Mouse (Mus musculus): ENCODE data around the gene Slc39a11. TPM values are rescaled to one million over a fixed set of nuclear protein-coding genes. Genes with fewer than 3 reads are reported as not detected.

Slc39a11 gene
- polyA plus RNA-seq, 2 experiments from 2014 or later = 12.5 to 17.1 TPM

DNA sequence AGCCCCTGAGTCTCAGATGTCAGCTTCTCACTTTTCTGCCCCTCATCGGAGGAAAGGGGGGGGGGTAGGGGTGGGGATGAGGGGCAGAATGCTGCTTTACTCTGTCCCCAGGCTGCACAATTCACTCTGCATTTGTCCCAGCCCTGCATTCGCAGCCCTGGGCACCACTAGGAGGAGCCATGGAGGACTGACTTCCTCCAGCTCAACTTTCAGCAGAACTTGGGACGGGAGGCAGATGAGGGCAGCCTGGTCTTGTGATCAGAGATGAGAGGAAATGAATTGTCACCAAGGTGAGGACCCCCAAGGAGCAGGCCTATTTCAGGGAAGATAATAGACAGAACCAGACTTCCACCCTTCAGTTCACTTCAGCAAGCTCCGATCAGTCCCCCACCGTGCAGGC lies 311.3 kb downstream of the Slc39a11 start:
- peak; percentile 11 for ATAC-seq

DNA sequence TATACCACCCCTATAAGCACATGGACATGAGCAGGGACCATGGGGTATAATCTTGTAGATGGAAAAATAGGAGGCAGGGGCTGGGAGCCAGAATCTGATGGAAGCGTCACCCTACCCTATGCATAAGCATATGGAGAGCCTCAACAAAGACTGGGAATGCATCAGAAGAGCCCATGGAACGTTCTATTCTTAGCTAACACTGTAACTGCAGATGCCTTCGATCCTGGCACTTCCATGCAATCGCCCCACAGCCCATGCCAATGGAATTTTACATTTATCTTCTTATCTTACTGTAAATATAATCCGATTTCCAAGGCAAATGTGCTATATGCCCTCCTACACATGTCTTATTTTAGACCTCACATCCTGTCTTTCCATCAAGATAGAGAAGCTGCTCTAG lies 314.2 kb downstream of the Slc39a11 start:
- ATAC-seq = no peak

DNA sequence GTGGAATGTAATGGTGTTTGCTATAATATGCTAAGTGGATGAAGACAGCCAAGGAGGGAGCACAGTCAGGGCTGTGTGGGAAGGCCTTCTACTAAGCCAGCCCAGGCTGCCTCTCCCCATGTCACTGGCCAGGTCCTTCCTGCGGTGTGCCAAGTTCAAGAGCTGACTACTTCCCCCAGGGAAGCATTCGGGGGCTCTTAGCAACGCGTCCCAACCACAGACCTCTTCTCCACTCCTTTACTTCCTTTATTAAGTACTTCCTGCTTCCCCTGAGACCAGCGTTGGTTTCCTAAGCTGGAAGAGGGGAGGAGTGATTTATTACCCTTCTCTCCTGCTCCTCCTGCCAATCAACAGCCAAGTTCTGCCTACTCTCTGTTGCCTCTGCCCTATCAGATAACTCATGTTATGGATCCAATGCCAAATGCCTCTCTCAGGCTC lies 315.4 kb downstream of the Slc39a11 start:
- no peak for ATAC-seq

GRCm38 (mm10) chr11:113333535-113333934 lies 316.3 kb downstream of the Slc39a11 start:
- ATAC-seq = no peak

DNA sequence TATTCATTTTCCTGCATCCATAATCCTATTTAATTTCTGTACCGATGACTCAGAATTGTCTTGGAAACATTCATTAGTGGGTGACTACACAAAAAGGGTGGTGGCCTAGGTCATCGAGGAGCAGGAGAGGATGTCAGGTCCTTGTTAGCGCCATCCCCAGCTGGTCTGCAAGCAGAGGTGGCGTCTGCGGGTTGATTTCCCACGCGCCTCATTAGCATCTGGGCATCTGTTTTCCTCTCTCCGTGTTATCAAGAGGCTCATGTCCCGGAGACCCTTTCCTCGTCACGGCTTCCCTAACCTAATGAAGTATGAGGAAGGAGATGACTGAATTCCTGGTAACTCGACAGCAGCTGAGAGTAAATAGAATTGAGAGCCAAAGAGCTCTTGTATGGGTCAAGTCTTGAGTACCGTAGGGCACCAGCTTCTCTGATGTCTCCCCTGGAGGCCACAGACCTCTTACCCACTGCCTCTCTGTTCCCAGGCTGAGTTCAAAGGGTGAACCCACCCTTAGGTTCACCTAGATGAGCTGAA lies 319.8 kb downstream of the Slc39a11 start:
- ATAC-seq = no peak

DNA sequence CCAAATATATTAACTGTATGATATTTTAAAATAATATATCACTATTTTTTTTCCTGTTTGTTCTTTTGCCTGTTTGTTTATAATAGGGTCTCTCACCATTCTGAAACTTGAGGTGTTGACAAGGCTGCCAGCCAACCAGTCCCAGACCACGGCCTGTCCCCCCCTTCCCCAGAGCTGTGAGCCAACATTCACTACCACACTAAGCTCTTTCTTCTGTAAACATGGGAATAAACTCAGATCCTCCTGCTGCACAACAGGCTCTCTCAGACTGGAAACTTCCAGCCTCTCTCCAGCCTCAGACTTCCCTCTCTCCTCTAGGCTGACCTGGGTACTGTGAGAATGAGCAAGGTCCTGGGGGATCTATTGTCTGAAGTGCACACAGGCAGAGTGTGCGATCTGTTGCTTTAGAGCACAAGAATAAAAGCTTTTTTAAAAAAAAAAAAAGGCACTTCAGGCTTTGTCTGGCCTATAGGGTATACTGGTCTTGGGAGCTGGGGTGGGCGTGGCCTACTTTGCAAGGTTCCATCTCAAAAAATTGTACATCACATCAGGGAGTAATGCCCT lies 322.3 kb downstream of the Slc39a11 start:
- ATAC-seq = no peak

- peak; percentile 63 for ATAC-seq
Observed at GRCm38 (mm10) chr11:113326387-113327011, 323.4 kb downstream of the Slc39a11 start.

GRCm38 (mm10) chr11:113321601-113322000 lies 328.3 kb downstream of the Slc39a11 start:
- ATAC-seq = no peak

DNA sequence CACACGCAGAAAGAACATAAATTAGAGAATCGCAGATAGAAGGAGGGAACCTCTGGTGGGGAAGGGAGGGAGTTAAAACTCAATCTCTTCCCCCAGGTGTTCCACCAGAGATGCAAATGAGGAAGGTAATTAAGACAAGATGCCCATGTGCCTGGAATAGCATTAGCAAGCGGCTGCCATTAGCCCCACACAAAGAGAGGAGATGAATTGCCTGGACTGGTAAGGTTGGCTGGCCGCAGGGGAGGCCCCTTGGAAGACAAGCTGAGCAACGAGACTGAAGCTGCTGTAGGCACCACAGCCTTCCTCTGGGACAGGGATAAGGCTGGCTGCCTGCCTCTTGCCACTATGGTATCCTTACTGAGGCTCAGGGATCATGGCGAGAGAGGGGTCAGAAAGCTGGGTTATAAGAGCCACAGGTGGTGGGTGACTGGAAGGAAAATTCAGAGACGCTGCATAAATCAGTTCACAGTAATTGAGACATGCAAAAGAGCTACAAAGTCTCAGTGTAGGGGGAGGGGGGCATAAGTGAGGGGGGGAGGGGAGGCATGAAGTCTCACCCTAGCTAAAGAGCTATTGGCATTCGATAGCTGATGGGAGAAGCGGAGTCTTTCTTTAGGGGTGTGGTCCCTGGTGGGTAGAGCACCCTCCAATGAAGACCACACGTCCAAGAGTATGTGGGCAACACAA lies 340.5 kb downstream of the Slc39a11 start:
- ATAC-seq = no peak

GRCm38 (mm10) chr11:113308256-113308941 lies 341.5 kb downstream of the Slc39a11 start:
- no peak for ATAC-seq

DNA sequence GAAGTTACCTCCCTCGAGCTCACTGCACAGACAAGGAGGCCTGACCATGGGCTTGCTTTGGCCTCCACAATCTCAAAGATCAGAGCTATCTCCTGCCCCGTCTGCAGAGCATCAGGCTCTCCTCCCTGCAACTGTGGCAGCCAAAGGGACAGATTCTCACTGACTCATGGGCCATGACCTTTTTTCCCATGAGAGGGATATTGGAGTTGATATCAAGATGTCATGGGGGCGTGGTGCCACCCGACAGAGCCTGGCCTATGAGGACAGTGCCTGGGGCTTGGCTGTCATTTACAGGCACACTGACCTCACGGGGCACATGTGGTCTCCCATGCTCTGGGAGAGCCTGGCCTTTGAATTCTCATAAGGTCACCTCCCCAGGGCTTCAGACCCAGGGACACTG lies 346.7 kb downstream of the Slc39a11 start:
- ATAC-seq = no peak

DNA sequence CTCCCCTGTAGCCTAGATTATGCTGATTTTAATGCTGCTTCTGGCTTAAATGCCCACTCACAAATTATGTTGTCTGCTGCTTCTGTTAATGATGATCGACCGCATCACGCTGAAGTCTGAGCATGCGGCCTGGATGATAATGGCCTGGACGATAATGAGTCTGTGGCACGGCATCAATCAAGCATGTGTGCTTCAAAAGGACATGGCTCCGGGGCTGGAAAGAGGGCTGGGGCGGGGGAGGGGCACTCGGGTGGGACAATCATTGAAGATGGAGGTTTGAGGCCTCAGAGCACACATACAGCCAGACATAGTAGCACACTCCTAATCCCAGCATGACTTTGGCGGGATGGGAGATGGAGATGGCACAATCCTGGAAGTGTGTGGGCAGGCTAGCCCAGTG lies 350.4 kb downstream of the Slc39a11 start:
- no peak for ATAC-seq

- ATAC-seq = peak; percentile 52
Observed at GRCm38 (mm10) chr11:113297765-113298164, 352.1 kb downstream of the Slc39a11 start.

DNA sequence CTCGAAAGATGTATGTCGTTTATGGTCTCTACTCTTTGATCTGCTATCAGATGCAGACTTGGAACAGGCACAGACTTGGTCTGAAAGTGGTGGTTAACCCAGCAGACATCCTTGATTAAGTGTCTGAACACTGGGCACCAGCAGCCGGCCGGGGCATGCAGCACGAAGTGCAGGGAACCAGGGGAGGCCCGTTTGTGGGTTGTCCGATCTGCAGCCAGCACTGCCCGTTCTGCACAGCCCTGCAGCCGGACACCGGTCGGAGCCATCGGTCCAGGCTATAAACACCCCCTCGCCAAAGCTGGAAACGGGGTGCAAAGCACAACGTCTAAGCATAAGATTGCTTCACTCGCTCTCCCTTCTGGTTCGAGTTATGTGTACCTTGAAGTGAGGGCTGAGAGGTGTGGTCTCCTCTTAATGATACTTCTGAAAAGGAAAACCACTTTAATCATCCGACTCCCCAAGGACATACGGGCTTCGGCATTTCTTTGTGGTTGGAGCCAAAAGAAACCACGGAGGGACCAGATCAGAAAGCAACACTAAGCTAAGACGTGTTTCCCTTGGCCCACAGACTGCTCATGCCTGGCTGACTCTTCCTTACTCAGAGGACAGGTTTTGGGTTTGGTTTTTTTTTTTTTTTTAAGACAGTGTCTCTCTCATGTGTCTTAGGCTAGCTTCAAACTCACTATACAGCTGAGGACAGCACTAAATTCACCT lies 352.8 kb downstream of the Slc39a11 start:
- no peak for ATAC-seq

GRCm38 (mm10) chr11:113296162-113296561 lies 353.7 kb downstream of the Slc39a11 start:
- no peak for ATAC-seq

DNA sequence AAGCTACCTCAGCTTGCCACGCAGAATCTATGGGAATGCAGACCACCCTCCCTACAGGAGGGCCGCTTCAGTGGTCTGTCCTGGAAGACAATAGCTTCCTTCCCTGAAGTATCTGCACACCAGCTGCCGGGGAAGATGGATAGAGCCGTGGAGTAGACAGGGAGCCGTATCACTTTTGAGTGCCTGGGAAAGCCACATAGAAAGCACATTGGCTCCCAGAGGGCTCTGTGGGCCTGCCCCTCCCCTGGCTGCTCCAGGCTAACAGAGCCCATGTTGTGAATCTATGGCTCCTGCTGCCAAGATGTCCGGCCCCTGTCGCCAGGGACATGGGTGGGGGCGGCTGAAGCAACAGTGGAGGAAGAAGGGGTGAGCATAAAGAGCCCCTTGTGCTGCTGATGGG lies 355.4 kb downstream of the Slc39a11 start:
- ATAC-seq = no peak

DNA sequence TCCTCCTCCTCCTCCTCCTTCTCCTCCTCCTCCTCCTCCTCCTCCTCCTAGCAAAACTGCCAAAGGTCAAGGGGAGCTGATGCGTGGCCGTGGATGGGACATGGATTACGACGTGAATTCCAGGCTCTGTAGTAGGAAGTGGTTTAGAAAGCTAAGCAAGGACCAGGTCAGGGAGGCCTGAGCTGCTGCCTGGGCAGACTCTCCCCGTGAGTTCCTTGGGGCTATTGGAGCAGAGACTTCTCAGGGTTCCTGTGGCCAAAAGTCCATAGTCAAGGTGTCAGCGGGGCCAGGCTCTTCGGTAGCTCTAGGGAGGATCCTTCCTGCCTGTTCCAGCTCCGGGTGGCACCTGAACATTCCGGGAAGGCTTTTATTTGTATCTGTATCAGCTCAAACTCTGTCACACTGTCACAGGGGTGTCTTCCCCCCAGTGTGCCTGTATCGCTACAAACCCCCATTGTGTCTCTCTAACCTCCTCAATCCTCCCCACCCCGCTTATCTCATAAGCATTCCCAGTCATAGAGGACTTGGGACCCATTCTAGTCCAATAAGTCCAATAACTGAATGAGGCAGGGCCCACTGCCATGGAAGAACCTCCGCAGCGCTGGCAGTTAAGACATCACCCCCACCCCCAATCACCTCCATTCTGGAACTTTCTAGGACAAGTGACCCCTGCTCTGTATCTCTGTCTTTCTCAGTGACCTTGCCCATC lies 356.8 kb downstream of the Slc39a11 start:
- ATAC-seq = no peak

GRCm38 (mm10) chr11:113291781-113292714 lies 357.8 kb downstream of the Slc39a11 start:
- no peak for ATAC-seq

DNA sequence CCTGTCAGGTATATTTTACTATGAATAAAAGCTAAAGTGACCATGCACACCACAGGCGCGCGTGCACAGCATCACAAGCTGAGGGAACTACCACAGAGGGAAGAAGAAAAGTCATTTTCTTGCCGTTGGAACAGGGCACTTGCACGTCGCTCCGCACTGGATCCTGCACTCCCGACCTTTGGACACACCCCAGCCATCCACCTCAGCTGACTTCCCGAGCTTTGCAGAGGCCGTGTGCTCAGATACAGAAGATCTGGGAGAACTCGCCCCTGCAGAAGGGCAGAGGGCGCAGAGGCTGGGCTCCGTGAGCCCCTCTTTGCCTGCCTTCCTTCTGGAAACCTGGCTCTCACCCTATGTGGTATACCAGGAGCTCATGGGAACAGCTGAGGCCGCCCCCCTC lies 359.0 kb downstream of the Slc39a11 start:
- no peak for ATAC-seq

GRCm38 (mm10) chr11:113284951-113285741 lies 364.7 kb downstream of the Slc39a11 start:
- no peak for ATAC-seq
